Mouse (Mus musculus) cerebellum, adult 2 months (tissue): ENCODE measurements around the gene Lrp1.

Experiments used
- CTCF ChIP-seq: fragments of 200-500 bp; IDR thresholded peaks from 2 replicates; pipeline ENCODE4 v1.5.1; 2011; ENCODE audit warnings: low read depth, mild to moderate bottlenecking, control low read depth, low read length, moderate library complexity, borderline replicate concordance; ENCODE audit not compliant: insufficient read depth
- POLR2A ChIP-seq: fragments of 200-500 bp; IDR thresholded peaks from 2 replicates; pipeline ENCODE4 v1.6.1; 2011; ENCODE audit warnings: low read length, control low read depth, borderline replicate concordance; ENCODE audit not compliant: insufficient read depth

DNA sequence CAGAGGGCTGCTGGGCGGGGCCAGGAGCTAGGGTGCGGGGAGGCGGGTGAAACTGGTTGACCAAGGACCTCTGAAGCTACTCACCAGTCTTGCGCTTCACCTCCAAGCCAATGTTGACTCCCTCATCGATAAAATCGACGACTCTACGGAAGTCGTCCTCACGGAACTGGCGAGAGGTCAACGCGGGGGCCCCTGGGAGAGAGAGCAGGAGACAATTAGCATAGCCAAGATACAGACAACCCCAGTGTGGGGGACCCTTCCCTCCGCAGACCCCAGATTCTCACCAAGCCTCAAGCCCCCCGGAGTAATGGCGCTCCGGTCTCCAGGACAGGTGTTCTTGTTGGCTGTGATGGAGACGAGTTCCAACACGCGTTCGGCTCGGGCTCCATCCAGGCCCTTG is 103.0 kb downstream of the Lrp1 start:
- no peak for TF ChIP-seq POLR2A
- TF ChIP-seq CTCF: no peak
